ENCODE assay signal across 1 mouse cellular context in genomic region chr4:118428531-118429214, GRCm38 (mm10).
A peak's percentile ranks its signal among the peaks of the same experiment; 100 is the strongest.
TF ChIP-seq lines count a peak whose summit lies in the region.

No protein-coding gene starts in this region.

TF ChIP-seq in CH12.LX, 34 proteins besides CTCF, POLR2A, EP300 and RAD21 (continued from another document):
- TF ChIP-seq JUN (IDR thresholded peaks at IDR 0.05; ENCODE audit: insufficient read depth, low read depth, low read length) (no peak), PAX5 (IDR thresholded peaks at IDR 0.05; ENCODE audit: low read length) (no peak), HCFC1 (IDR thresholded peaks at IDR 0.05; ENCODE audit: low read depth, low read length) (no peak), E2F4 (IDR thresholded peaks at IDR 0.05; ENCODE audit: insufficient replicate concordance, low read depth, low read length) (no peak), BHLHE40 (IDR thresholded peaks at IDR 0.05; ENCODE audit: low read depth, low read length) (peak; percentile 89), ZMIZ1 (IDR thresholded peaks at IDR 0.05; ENCODE audit: low read depth, low read length) (no peak), MAZ (IDR thresholded peaks at IDR 0.05; ENCODE audit: low read depth, low read length) (no peak), ZKSCAN1 (IDR thresholded peaks at IDR 0.05; ENCODE audit: borderline replicate concordance, low read depth, low read length) (no peak), NELFE (IDR thresholded peaks at IDR 0.05; ENCODE audit: low read depth, low read length) (no peak), SMC3 (IDR thresholded peaks at IDR 0.05; ENCODE audit: low read depth, low read length) (no peak), ELF1 (IDR thresholded peaks at IDR 0.05; ENCODE audit: low read depth, low read length) (no peak), NRF1 (IDR thresholded peaks at IDR 0.05; ENCODE audit: low read depth, low read length) (no peak), GABPA (IDR thresholded peaks at IDR 0.05; ENCODE audit: insufficient replicate concordance, low read depth, low read length) (no peak), IRF4 (IDR thresholded peaks at IDR 0.05; ENCODE audit: low read depth, low read length) (no peak), MAX (IDR thresholded peaks at IDR 0.05; ENCODE audit: low read length) (peak; percentile 77), SIN3A (IDR thresholded peaks at IDR 0.05; ENCODE audit: low read length) (peak; percentile 64), TCF12 (IDR thresholded peaks at IDR 0.05; ENCODE audit: low read depth, low read length) (no peak), MEF2A (IDR thresholded peaks at IDR 0.05; ENCODE audit: borderline replicate concordance, low read depth, low read length) (no peak)
